Mouse (Mus musculus) embryonic fibroblast, embryonic 13.5 days (primary cell): Measurements from ENCODE around the gene Tmsb15a.

Experiments used
- CTCF ChIP-seq: IDR thresholded peaks from 2 replicates; pipeline ENCODE4 v1.5.1; 2011; ENCODE audit warnings: mild to moderate bottlenecking, control low read depth, low read length, moderate library complexity, borderline replicate concordance; ENCODE audit not compliant: insufficient read depth
- POLR2A ChIP-seq: IDR thresholded peaks from 2 replicates; pipeline ENCODE4 v1.6.1; 2011; ENCODE audit warnings: low read depth, mild to moderate bottlenecking, control low read depth, low read length, moderate library complexity

GRCm38 (mm10) chrX:135703111-135703510, 21.9 kb downstream of the Tmsb15a start:
- no peak for TF ChIP-seq CTCF
- TF ChIP-seq POLR2A, result no peak
